Mouse (Mus musculus): ENCODE data around the gene Anxa7.

DNA sequence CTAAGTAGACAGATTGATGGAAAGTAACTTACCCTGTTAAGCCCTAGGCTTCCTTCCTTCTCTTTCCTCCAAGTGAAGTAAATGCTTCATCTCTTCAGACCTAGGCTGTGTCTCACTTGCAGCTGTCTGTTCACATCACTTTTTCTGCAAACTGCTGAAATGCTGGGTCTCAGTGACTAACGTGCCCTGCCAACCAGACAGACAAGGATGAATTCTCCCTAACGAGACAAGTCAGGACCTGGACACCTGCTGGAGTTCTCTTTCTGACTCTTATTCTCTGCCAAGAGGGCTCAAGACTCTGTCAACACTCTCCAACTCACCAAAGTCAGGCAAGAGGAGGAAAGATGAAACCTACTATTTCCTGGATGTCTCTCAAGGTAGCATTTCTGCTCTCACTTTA, 16.7 kb upstream of the Anxa7 start, which contains the start of gene Mss51:
- TF ChIP-seq E2F4 (IDR thresholded peaks at IDR 0.05; ENCODE audit: insufficient replicate concordance, low read depth, low read length): no peak
- TF ChIP-seq SIN3A (IDR thresholded peaks at IDR 0.05; ENCODE audit: low read length): no peak
- no peak for TF ChIP-seq ZNF384 (IDR thresholded peaks at IDR 0.05; ENCODE audit: low read depth, low read length)

Data from CH12.LX (cell line).